Mouse (Mus musculus): ENCODE measurements around the gene Bahd1. TPM values are rescaled to one million over a fixed set of nuclear protein-coding genes. Genes with fewer than 3 reads are reported as not detected.

Gene Bahd1
- 1.1 and 1.2 TPM in 2 replicates for polyA plus RNA-seq (2014; fragmentation: Nextera tagmentation; extraction: Ambion mirVana)

- Histone ChIP-seq H3K27me3 (ENCODE audit: control insufficient read depth, insufficient read depth, low read length) (peaks cover 56% of the 10 kb centered on the region), H3K36me3 (replicated peaks; ENCODE audit: control insufficient read depth, insufficient read depth, low read depth, low read length) (no peaks in the 10 kb centered on the region), H3K4me3 (ENCODE audit: low read depth, low read length) (peak within 1 kb of the TSS; percentile 88), H3K4me1 (ENCODE audit: control insufficient read depth, insufficient read depth, low read length) (peaks cover 21% of the 10 kb centered on the region), H3K9me3 (replicated peaks; ENCODE audit: control insufficient read depth, low read length) (no peaks in the 10 kb centered on the region), H3K9ac (replicated peaks; ENCODE audit: low read length) (peak within 1 kb of the TSS; percentile 40), H3K27ac (replicated peaks; ENCODE audit: low read depth, low read length) (no peak within 1 kb of the TSS), H3K4me2 (ENCODE audit: low read depth, low read length) (peak within 1 kb of the TSS; percentile 100)
- DNase-seq (ENCODE audit: low spot score) (peak; percentile 59), ATAC-seq (replicated peaks; ENCODE audit: insufficient number of reproducible peaks, low FRiP score, low TSS enrichment, low read depth) (0 out of 2 replicates have a peak, but pooled peaks have one; percentile 2)
- WGBS: 0% methylated on average over 32 of the region's 32 CpGs
These were observed at the start of gene Bahd1 for GRCm38 (mm10) chr2:118899981-118900825. TSS of gene Bahd1 (plus strand) at chr2:118900377.

DNA sequence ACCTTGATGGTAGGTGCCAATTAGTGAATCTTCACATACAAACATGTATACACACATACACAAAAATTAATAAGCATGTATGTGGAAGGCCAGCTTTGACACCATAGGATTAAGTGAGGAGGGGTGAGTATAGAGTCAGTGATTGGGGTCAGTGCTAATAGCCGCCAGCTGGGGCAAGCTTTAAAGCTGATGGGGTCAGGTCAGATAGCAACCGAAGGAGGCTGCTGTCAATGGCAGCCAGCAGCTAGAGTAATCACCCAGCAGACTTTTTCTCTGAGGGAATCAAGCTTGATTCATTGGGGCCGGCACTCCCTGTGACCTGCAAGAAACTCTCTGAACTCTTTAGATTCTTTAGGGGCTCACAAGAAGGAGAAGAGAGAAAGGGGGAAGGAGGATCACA is 48.4 kb upstream of the Bahd1 start:
- Histone ChIP-seq H3K27me3 (ENCODE audit: control insufficient read depth, insufficient read depth, low read length) (no peaks in the 10 kb centered on the region), H3K27ac (replicated peaks; ENCODE audit: low read depth, low read length) (no peak overlapping the region), H3K4me2 (ENCODE audit: low read depth, low read length) (no peak overlapping the region), H3K9me3 (replicated peaks; ENCODE audit: control insufficient read depth, low read length) (no peaks in the 10 kb centered on the region), H3K9ac (replicated peaks; ENCODE audit: low read length) (no peak overlapping the region), H3K4me1 (ENCODE audit: control insufficient read depth, insufficient read depth, low read length) (no peaks in the 10 kb centered on the region), H3K36me3 (replicated peaks; ENCODE audit: control insufficient read depth, insufficient read depth, low read depth, low read length) (no peaks in the 10 kb centered on the region), H3K4me3 (ENCODE audit: low read depth, low read length) (no peak overlapping the region)
- DNase-seq (ENCODE audit: low spot score): no peak
- no peak for ATAC-seq (replicated peaks; ENCODE audit: insufficient number of reproducible peaks, low FRiP score, low TSS enrichment, low read depth)
- 20% methylated on average over 3 of the region's 3 CpGs for WGBS

GRCm38 (mm10) chr2:118861454-118862339 is 38.5 kb upstream of the Bahd1 start, which contains the start of gene Ivd:
TSS of gene Ivd (plus strand) at chr2:118861954.
- Histone ChIP-seq H3K36me3 (replicated peaks; ENCODE audit: control insufficient read depth, insufficient read depth, low read depth, low read length) (no peaks in the 10 kb centered on the region), H3K9me3 (replicated peaks; ENCODE audit: control insufficient read depth, low read length) (no peaks in the 10 kb centered on the region), H3K4me3 (ENCODE audit: low read depth, low read length) (peak within 1 kb of the TSS; percentile 67), H3K9ac (replicated peaks; ENCODE audit: low read length) (peak within 1 kb of the TSS; percentile 78), H3K4me1 (ENCODE audit: control insufficient read depth, insufficient read depth, low read length) (no peaks in the 10 kb centered on the region), H3K27me3 (ENCODE audit: control insufficient read depth, insufficient read depth, low read length) (no peaks in the 10 kb centered on the region), H3K27ac (replicated peaks; ENCODE audit: low read depth, low read length) (peak within 1 kb of the TSS; percentile 58; the same call in 1 of the 2 replicates), H3K4me2 (ENCODE audit: low read depth, low read length) (peak within 1 kb of the TSS; percentile 62)
- ATAC-seq (replicated peaks; ENCODE audit: insufficient number of reproducible peaks, low FRiP score, low TSS enrichment, low read depth) (peak; percentile 97), DNase-seq (ENCODE audit: low spot score) (peak; percentile 97)
- 1% methylated on average over 34 of the region's 34 CpGs for WGBS

GRCm38 (mm10) chr2:118862340-118862675 is 37.9 kb upstream of the Bahd1 start:
- Histone ChIP-seq H3K9me3 (replicated peaks; ENCODE audit: control insufficient read depth, low read length) (no peaks in the 10 kb centered on the region), H3K36me3 (replicated peaks; ENCODE audit: control insufficient read depth, insufficient read depth, low read depth, low read length) (no peaks in the 10 kb centered on the region), H3K4me2 (ENCODE audit: low read depth, low read length) (peak overlapping the region; percentile 62), H3K27ac (replicated peaks; ENCODE audit: low read depth, low read length) (no peak overlapping the region), H3K9ac (replicated peaks; ENCODE audit: low read length) (peak overlapping the region; percentile 78), H3K27me3 (ENCODE audit: control insufficient read depth, insufficient read depth, low read length) (no peaks in the 10 kb centered on the region), H3K4me1 (ENCODE audit: control insufficient read depth, insufficient read depth, low read length) (no peaks in the 10 kb centered on the region), H3K4me3 (ENCODE audit: low read depth, low read length) (peak overlapping the region; percentile 67)
- DNase-seq (ENCODE audit: low spot score) (no peak), ATAC-seq (replicated peaks; ENCODE audit: insufficient number of reproducible peaks, low FRiP score, low TSS enrichment, low read depth) (no peak)
- WGBS: 18% methylated on average over 3 of the region's 3 CpGs

- Histone ChIP-seq H3K27ac (replicated peaks; ENCODE audit: low read depth, low read length) (no peak overlapping the region), H3K27me3 (ENCODE audit: control insufficient read depth, insufficient read depth, low read length) (no peaks in the 10 kb centered on the region), H3K4me3 (ENCODE audit: low read depth, low read length) (no peak overlapping the region), H3K36me3 (replicated peaks; ENCODE audit: control insufficient read depth, insufficient read depth, low read depth, low read length) (no peaks in the 10 kb centered on the region; the same call in none of the 2 replicates), H3K4me2 (ENCODE audit: low read depth, low read length) (no peak overlapping the region), H3K4me1 (ENCODE audit: control insufficient read depth, insufficient read depth, low read length) (no peaks in the 10 kb centered on the region), H3K9ac (replicated peaks; ENCODE audit: low read length) (no peak overlapping the region), H3K9me3 (replicated peaks; ENCODE audit: control insufficient read depth, low read length) (no peaks in the 10 kb centered on the region)
- DNase-seq (ENCODE audit: low spot score): no peak
- WGBS: 89% methylated on average over 3 of the region's 3 CpGs
- ATAC-seq (replicated peaks; ENCODE audit: insufficient number of reproducible peaks, low FRiP score, low TSS enrichment, low read depth): no peak
These were observed 29.6 kb upstream of the Bahd1 start for GRCm38 (mm10) chr2:118870601-118871000.

DNA sequence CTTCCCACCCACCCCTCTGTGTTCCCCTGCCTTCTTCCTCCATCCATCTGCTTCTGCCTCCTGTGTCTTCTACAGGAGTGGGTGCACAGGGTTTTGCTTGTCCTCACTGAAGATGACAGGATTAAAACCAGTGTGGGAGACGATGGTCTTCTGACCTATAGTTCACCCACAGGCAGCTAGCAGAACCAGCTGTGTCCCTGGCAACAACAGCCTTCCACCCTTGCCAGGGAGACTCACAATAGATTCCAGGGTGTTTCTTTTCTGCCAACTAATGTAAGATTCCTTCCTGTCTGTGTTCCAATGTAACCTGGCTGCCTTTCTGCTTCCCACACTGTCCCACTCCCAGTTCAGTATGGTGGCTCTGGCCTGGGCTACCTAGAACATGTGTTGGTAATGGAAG is 29.1 kb upstream of the Bahd1 start:
- no peak overlapping the region for H3K27ac ChIP-seq (replicated peaks; ENCODE audit: low read depth, low read length)
- H3K36me3 ChIP-seq (replicated peaks; ENCODE audit: control insufficient read depth, insufficient read depth, low read depth, low read length): no peaks in the 10 kb centered on the region; the same call in none of the 2 replicates
- no peak overlapping the region for H3K4me3 ChIP-seq (ENCODE audit: low read depth, low read length)
- 64% methylated on average over 1 of the region's 1 CpGs for WGBS
- no peak overlapping the region for H3K9ac ChIP-seq (replicated peaks; ENCODE audit: low read length)
- H3K4me2 ChIP-seq (ENCODE audit: low read depth, low read length): no peak overlapping the region
- no peak for DNase-seq (ENCODE audit: low spot score)
- no peak for ATAC-seq (replicated peaks; ENCODE audit: insufficient number of reproducible peaks, low FRiP score, low TSS enrichment, low read depth)
- H3K9me3 ChIP-seq (replicated peaks; ENCODE audit: control insufficient read depth, low read length): no peaks in the 10 kb centered on the region
- H3K27me3 ChIP-seq (ENCODE audit: control insufficient read depth, insufficient read depth, low read length): no peaks in the 10 kb centered on the region
- H3K4me1 ChIP-seq (ENCODE audit: control insufficient read depth, insufficient read depth, low read length): no peaks in the 10 kb centered on the region

GRCm38 (mm10) chr2:118873018-118873417 is 27.2 kb upstream of the Bahd1 start:
- 83% methylated on average over 5 of the region's 5 CpGs for WGBS

More at GRCm38 (mm10) chr2:118873018-118873417, 27.2 kb upstream of the Bahd1 start:
- no peak for DNase-seq (ENCODE audit: low spot score)
- Histone ChIP-seq H3K4me2 (ENCODE audit: low read depth, low read length) (no peak overlapping the region), H3K27ac (replicated peaks; ENCODE audit: low read depth, low read length) (no peak overlapping the region), H3K4me3 (ENCODE audit: low read depth, low read length) (no peak overlapping the region), H3K4me1 (ENCODE audit: control insufficient read depth, insufficient read depth, low read length) (no peaks in the 10 kb centered on the region), H3K9ac (replicated peaks; ENCODE audit: low read length) (no peak overlapping the region), H3K27me3 (ENCODE audit: control insufficient read depth, insufficient read depth, low read length) (no peaks in the 10 kb centered on the region), H3K36me3 (replicated peaks; ENCODE audit: control insufficient read depth, insufficient read depth, low read depth, low read length) (no peaks in the 10 kb centered on the region; the same call in none of the 2 replicates), H3K9me3 (replicated peaks; ENCODE audit: control insufficient read depth, low read length) (no peaks in the 10 kb centered on the region)
- no peak for ATAC-seq (replicated peaks; ENCODE audit: insufficient number of reproducible peaks, low FRiP score, low TSS enrichment, low read depth)
